Mouse (Mus musculus): ENCODE results near the gene Eloa.

DNA sequence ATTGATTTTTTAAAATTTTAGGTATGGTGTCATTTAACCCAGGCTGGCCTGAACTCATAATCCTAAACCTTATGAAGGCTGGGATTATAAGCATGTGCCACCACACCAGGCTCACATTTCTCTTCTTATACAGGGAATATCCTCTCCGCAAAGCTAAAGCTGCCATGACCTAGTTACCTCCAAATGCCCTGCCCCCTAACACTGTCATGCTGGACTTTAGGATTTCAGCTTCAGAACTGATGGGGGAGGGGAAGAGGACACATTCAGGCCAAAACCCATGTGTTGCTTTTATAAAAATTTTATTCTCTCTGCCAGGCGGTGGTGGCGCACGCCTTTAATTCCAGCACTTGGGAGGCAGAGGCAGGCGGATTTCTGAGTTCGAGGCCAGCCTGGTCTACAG lies 27.6 kb downstream of the Eloa start:
- no peak for TF ChIP-seq POU5F1 (IDR thresholded peaks at IDR 0.05; ENCODE audit: borderline replicate concordance, low read length)
- no peak for TF ChIP-seq CTCF (conservative IDR thresholded peaks at IDR 0.05; ENCODE audit: low read length)
- TF ChIP-seq NANOG (IDR thresholded peaks at IDR 0.05; ENCODE audit: borderline replicate concordance, low read length): no peak

Data from E14TG2a.4 (cell line).